Mouse (Mus musculus): ENCODE data around the gene Evi2. TPM values are rescaled to one million over a fixed set of nuclear protein-coding genes. Genes with fewer than 3 reads are reported as not detected.

The Evi2 gene
- total RNA-seq, 1 experiment from 2014 or later, result 27.8 TPM

GRCm38 (mm10) chr11:79483392-79483791 lies 47.0 kb downstream of the Evi2 start:
- ATAC-seq (ENCODE audit: extremely low read depth, insufficient number of reproducible peaks, low FRiP score, poor library complexity, severe bottlenecking), result no peak

DNA sequence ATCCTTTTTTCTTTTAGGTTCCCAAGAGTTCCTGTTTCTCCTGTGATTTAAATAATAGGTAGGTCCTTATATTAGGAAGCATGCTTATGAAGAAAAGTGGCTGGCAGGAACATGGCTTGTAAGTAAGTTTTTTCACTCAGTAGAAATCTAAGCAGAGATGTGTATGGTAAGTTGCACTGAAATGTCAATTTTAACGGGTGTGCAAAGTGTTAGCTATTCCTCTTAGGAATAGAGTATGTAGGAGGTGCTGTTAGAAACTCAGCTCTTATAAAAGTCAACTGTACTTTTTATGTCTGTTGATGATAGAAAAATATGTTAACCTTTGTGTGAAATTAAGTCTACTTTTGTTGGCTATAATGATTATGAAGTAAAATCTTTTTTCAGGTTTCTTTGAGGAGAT lies 62.3 kb downstream of the Evi2 start:
- ATAC-seq (ENCODE audit: extremely low read depth, insufficient number of reproducible peaks, low FRiP score, poor library complexity, severe bottlenecking), result no peak

Other genes starting within 250 kb of the Evi2 start
- gene Gm9964, start 233.7 kb downstream of the Evi2 start, total RNA-seq (2017), result not detected in 2 replicates
- gene Nf1, start 190.9 kb downstream of the Evi2 start, total RNA-seq (2017), result 20.9 and 22.3 TPM in 2 replicates
- gene Omg, start 26.5 kb downstream of the Evi2 start, total RNA-seq (2017), result 0.74 and 1.3 TPM in 2 replicates
- gene Evi2b, start 6.8 kb downstream of the Evi2 start, total RNA-seq (2017), result 266 and 276 TPM in 2 replicates
- gene Evi2a, start within 50 bp of the Evi2 start, total RNA-seq (2017), result 131 and 177 TPM in 2 replicates
- 59.1 and 72.3 TPM in 2 replicates for gene Rab11fip4, start 60.6 kb upstream of the Evi2 start, total RNA-seq (2017)

Measured in neutrophil, adult 5-6 weeks (primary cell).